Mouse (Mus musculus) limb, embryonic 14.5 days (tissue): ENCODE data around the gene Dot1l. TPM values are rescaled to one million over a fixed set of nuclear protein-coding genes. Genes with fewer than 3 reads are reported as not detected.

Experiments used
- ATAC-seq: fragments of 200-750 bp; cut with Nextera tagmentation; 2 replicates; pipeline ENCODE4 v1.8.0; 2017; ENCODE audit warnings: low read depth, moderate number of reproducible peaks, moderate TSS enrichment; ENCODE audit not compliant: low FRiP score
- DNase-seq: peaks from one replicate; pipeline ENCODE4 v3.0.0-alpha.2; 2015; ENCODE audit warnings: low spot score
- H3K27ac ChIP-seq: fragments of 300-500 bp; sonication (generic); replicated peaks from 2 replicates; pipeline ENCODE4 v1.5.1; 2014; ENCODE audit warnings: low read depth, mild to moderate bottlenecking, low read length, moderate library complexity, mixed read lengths
- H3K27me3 ChIP-seq: fragments of 300-500 bp; sonication (generic); 2 replicates; pipeline ENCODE4 v1.6.1; 2014; ENCODE audit warnings: low read length, mixed read lengths; ENCODE audit not compliant: control insufficient read depth, insufficient read depth
- H3K36me3 ChIP-seq: fragments of 300-500 bp; sonication (generic); 2 replicates; pipeline ENCODE4 v1.6.1; 2014; ENCODE audit warnings: mild to moderate bottlenecking, low read length, moderate library complexity, mixed read lengths; ENCODE audit not compliant: control insufficient read depth, insufficient read depth
- H3K4me1 ChIP-seq: fragments of 300-500 bp; sonication (generic); 2 replicates; pipeline ENCODE4 v1.6.1; 2014; ENCODE audit warnings: antibody characterized with exemption, low read length, mixed read lengths; ENCODE audit not compliant: control insufficient read depth, insufficient read depth
- H3K4me2 ChIP-seq: fragments of 300-500 bp; sonication (generic); replicated peaks from 2 replicates; pipeline ENCODE4 v1.6.1; 2014; ENCODE audit warnings: low read depth, mild to moderate bottlenecking, low read length, moderate library complexity; ENCODE audit not compliant: severe bottlenecking
- H3K4me3 ChIP-seq: fragments of 300-500 bp; sonication (generic); replicated peaks from 2 replicates; pipeline ENCODE4 v1.5.1; 2014; ENCODE audit warnings: low read length
- H3K9ac ChIP-seq: fragments of 300-500 bp; sonication (generic); 2 replicates; pipeline ENCODE4 v1.6.1; 2014; ENCODE audit warnings: mild to moderate bottlenecking, low read depth, low read length, moderate library complexity; ENCODE audit not compliant: severe bottlenecking
- H3K9me3 ChIP-seq: fragments of 300-500 bp; sonication (generic); 2 replicates; pipeline ENCODE4 v1.6.1; 2016; ENCODE audit warnings: low read length; ENCODE audit not compliant: control insufficient read depth
- POLR2A ChIP-seq: fragments of 200-500 bp; IDR thresholded peaks from 2 replicates; pipeline ENCODE4 v1.8.0; 2012; ENCODE audit warnings: inconsistent platforms, mild to moderate bottlenecking, moderate library complexity, borderline replicate concordance; ENCODE audit not compliant: insufficient read depth, insufficient read length; ENCODE audit errors: extremely low read depth
- WGBS: fragments of 180-500 bp; shearing (Covaris S2); extraction: QIAGEN DNeasy Blood & Tissue Kit; methylation state at CpG from one replicate; pipeline ENCODE4 v1.1.7; 2014; 5-methylcytosine and 5-hydroxymethylcytosine counted together
- polyA plus RNA-seq, 2 experiments: library from polyadenylated mRNA; depleted of rRNA in 1 of 2; stranded (reverse) in 1 of 2; unstranded in 1 of 2; fragments of >200 nt; fragmentation: Nextera tagmentation in 1 of 2; extraction: Ambion mirVana in 1 of 2; gene quantifications; 2 replicates each; pipeline versions ENCODE4 v1.2.1 to v1.2.3; 2012 to 2014

Gene Dot1l
- polyA plus RNA-seq, 2 experiments, result 22.7 to 55.1 TPM

- Histone ChIP-seq H3K36me3 (no peaks in the 10 kb centered on the region), H3K27ac (no peak overlapping the region), H3K4me1 (no peaks in the 10 kb centered on the region), H3K9me3 (no peaks in the 10 kb centered on the region), H3K4me2 (no peak overlapping the region), H3K27me3 (no peaks in the 10 kb centered on the region), H3K9ac (no peak overlapping the region), H3K4me3 (no peak overlapping the region)
- TF ChIP-seq POLR2A, result no peak
- DNase-seq, result no peak
- 50% methylated on average over 6 of the region's 6 CpGs for WGBS
- no peak for ATAC-seq
These were observed 63.7 kb downstream of the Dot1l start for GRCm38 (mm10) chr10:80818599-80819281.

DNA sequence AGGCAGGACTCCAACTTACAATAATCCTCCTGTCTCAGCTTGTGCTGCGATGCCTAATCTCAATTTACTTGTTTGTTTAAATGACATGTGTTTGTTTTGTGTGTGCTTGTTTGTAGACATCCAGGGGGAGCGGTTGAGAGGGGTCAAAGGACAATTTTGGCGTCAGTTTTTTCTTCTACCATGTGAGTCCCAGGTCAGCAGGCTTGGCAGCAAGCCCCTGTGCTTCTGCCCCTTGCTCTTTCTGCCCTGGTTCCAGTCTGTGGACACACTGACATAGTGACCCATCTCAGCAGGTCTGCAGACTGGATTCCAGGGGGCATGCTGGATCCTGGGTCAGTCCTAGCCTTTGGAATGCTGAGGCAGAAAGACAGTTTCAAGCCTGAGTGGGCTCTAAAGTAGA, 64.4 kb downstream of the Dot1l start:
- no peak for DNase-seq
- no peak for ATAC-seq
- no peak overlapping the region for H3K4me2 ChIP-seq
- H3K9ac ChIP-seq, result no peak overlapping the region
- no peak overlapping the region for H3K27ac ChIP-seq
- no peaks in the 10 kb centered on the region for H3K9me3 ChIP-seq
- H3K27me3 ChIP-seq, result no peaks in the 10 kb centered on the region
- no peaks in the 10 kb centered on the region for H3K36me3 ChIP-seq
- 66% methylated on average over 3 of the region's 3 CpGs for WGBS
- TF ChIP-seq POLR2A, result no peak
- no peak overlapping the region for H3K4me3 ChIP-seq
- H3K4me1 ChIP-seq, result no peaks in the 10 kb centered on the region

DNA sequence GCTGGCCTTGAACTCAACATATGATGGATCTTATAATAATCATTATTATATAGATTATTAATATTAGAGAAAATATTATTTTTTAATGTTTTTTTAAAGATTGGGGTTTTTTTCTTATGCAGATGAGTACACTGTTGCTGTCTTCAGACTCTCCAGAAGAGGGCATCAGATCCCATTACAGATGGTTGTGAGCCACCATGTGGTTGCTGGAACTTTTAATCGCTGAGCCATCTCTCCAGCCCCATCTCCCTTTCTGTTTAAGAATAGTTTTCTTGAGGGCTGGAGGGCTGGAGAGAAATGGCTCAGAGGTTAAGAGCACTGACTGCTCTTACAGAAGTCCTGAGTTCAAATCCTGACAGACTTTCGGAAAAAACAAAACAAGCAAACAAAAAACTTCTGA, 67.0 kb downstream of the Dot1l start:
- H3K27ac ChIP-seq, result no peak overlapping the region
- H3K36me3 ChIP-seq, result no peaks in the 10 kb centered on the region
- no peak overlapping the region for H3K4me3 ChIP-seq
- H3K4me2 ChIP-seq, result no peak overlapping the region
- no peaks in the 10 kb centered on the region for H3K27me3 ChIP-seq
- ATAC-seq (no peak), DNase-seq (no peak)
- H3K9ac ChIP-seq, result no peak overlapping the region
- 44% methylated on average over 2 of the region's 2 CpGs for WGBS
- no peak for TF ChIP-seq POLR2A
- no peaks in the 10 kb centered on the region for H3K9me3 ChIP-seq
- H3K4me1 ChIP-seq, result peaks cover 4% of the 10 kb centered on the region; the same call in 1 of the 2 replicates

- no peak for TF ChIP-seq POLR2A
- no peak for DNase-seq
- no peak overlapping the region for H3K4me2 ChIP-seq
- H3K9me3 ChIP-seq, result no peaks in the 10 kb centered on the region
- ATAC-seq, result no peak
- H3K4me3 ChIP-seq, result no peak overlapping the region
- WGBS, result 91% methylated on average over 5 of the region's 5 CpGs
- no peaks in the 10 kb centered on the region for H3K27me3 ChIP-seq
- H3K4me1 ChIP-seq, result peaks cover 4% of the 10 kb centered on the region; the same call in 1 of the 2 replicates
- no peaks in the 10 kb centered on the region for H3K36me3 ChIP-seq
- H3K27ac ChIP-seq, result no peak overlapping the region
- H3K9ac ChIP-seq, result no peak overlapping the region
These were observed 67.5 kb downstream of the Dot1l start for GRCm38 (mm10) chr10:80822528-80822927.

DNA sequence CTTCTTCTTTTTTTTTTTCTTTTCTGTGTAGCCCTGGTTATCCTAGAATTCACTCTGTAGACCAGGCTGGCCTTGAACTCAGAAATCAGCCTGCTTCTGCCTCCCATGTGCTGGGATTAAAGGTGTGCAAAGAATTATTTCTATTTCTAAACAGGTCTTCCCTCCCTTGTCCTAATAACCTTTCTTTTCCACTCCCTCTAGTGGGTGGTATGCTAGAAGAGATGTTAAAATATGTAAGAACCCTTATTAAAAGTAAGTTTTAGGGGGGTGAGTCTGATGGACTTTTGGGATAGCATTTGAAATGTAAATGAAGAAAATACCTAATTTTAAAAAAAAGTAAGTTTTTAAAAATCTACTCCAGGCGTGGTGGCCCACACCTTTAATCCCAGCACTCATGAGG, 68.3 kb downstream of the Dot1l start:
- ATAC-seq, result no peak
- H3K27me3 ChIP-seq, result no peaks in the 10 kb centered on the region
- 85% methylated on average over 1 of the region's 1 CpGs for WGBS

More for the DNA sequence above, 68.3 kb downstream of the Dot1l start:
- Histone ChIP-seq H3K36me3 (peaks cover 1% of the 10 kb centered on the region; the same call in 1 of the 2 replicates), H3K4me1 (peaks cover 9% of the 10 kb centered on the region), H3K9ac (no peak overlapping the region), H3K4me2 (no peak overlapping the region), H3K4me3 (no peak overlapping the region), H3K27ac (no peak overlapping the region), H3K9me3 (no peaks in the 10 kb centered on the region)
- no peak for TF ChIP-seq POLR2A
- DNase-seq, result no peak
